Mouse (Mus musculus) small intestine, adult 2 months (tissue): Measurements from ENCODE around the gene Gp1ba. TPM values are rescaled to one million over a fixed set of nuclear protein-coding genes. Genes with fewer than 3 reads are reported as not detected.

Experiments
- H3K27ac ChIP-seq: fragments of 200-500 bp; 2 replicates; pipeline ENCODE4 v1.5.1; 2012; ENCODE audit warnings: low read depth, low read length, control low read depth, inconsistent platforms; ENCODE audit not compliant: insufficient read depth
- H3K27me3 ChIP-seq: fragments of 200-500 bp; 2 replicates; pipeline ENCODE4 v1.6.1; 2012; ENCODE audit warnings: mild to moderate bottlenecking, moderate library complexity, low read length, inconsistent platforms; ENCODE audit not compliant: control insufficient read depth, insufficient read depth
- H3K36me3 ChIP-seq: fragments of 200-500 bp; 2 replicates; pipeline ENCODE4 v1.6.1; 2012; ENCODE audit warnings: mild to moderate bottlenecking, low read length, control low read depth, inconsistent platforms; ENCODE audit not compliant: control insufficient read depth, insufficient read depth
- H3K4me1 ChIP-seq: fragments of 200-500 bp; 2 replicates; pipeline ENCODE4 v1.6.1; 2012; ENCODE audit warnings: low read length, inconsistent platforms, mixed read lengths; ENCODE audit not compliant: control insufficient read depth, insufficient read depth, insufficient read length
- H3K4me3 ChIP-seq: fragments of 200-500 bp; 2 replicates; pipeline ENCODE4 v1.5.1; 2012; ENCODE audit warnings: low read depth, mild to moderate bottlenecking, control low read depth, inconsistent platforms, low read length, moderate library complexity
- CTCF ChIP-seq: fragments of 200-500 bp; IDR thresholded peaks from 2 replicates; pipeline ENCODE4 v1.5.1; 2012; ENCODE audit warnings: low read depth, mild to moderate bottlenecking, control low read depth, inconsistent platforms, low read length, moderate library complexity, mixed read lengths; ENCODE audit not compliant: insufficient replicate concordance, insufficient read length; ENCODE audit errors: extremely low read depth
- POLR2A ChIP-seq: fragments of 200-500 bp; IDR thresholded peaks from 2 replicates; pipeline ENCODE4 v1.6.1; 2012; ENCODE audit warnings: low read depth, mild to moderate bottlenecking, control low read depth, inconsistent platforms, low read length, moderate library complexity
- WGBS: fragments of 180-500 bp; shearing (Covaris S2); methylation state at CpG from one replicate; pipeline ENCODE4 v1.1.7; 2018; 5-methylcytosine and 5-hydroxymethylcytosine counted together
- polyA plus RNA-seq: library from polyadenylated mRNA; depleted of rRNA; stranded (reverse); fragments of >200 nt; gene quantifications from 2 replicates; pipeline ENCODE4 v1.2.3, GENCODE M21; 2012

Gene Gp1ba
- polyA plus RNA-seq, 1 experiment, result 0.04 TPM

DNA sequence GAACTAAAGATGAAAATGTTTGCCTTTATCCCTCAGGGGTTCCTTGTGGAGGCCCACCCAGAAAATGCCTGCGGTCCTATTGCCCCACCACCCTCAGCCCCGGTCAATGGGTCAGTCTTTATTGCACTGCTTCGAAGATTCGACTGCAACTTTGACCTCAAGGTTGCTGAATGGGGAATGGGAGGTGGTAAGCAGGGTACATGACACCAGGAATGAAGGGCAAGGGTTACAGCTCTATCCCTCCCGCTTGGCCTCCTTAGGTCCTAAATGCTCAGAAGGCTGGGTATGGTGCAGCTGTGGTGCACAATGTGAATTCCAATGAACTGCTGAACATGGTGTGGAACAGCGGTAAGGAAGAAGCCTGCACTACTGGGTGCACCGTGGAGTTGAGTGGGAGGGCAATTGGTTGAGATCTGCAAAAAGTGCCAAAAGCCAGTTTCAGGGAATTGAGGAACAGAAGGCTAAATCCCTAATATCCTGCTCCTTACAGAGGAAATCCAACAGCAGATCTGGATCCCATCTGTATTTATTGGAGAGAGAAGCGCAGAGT, 10.3 kb downstream of the Gp1ba start:
- Histone ChIP-seq H3K27me3 (no peaks in the 10 kb centered on the region), H3K36me3 (peaks cover 61% of the 10 kb centered on the region), H3K4me3 (peak overlapping the region; percentile 27), H3K4me1 (peaks cover 23% of the 10 kb centered on the region), H3K27ac (peak overlapping the region; percentile 80)
- 46% methylated on average over 8 of the region's 8 CpGs for WGBS
- no peak for TF ChIP-seq CTCF
- no peak for TF ChIP-seq POLR2A

DNA sequence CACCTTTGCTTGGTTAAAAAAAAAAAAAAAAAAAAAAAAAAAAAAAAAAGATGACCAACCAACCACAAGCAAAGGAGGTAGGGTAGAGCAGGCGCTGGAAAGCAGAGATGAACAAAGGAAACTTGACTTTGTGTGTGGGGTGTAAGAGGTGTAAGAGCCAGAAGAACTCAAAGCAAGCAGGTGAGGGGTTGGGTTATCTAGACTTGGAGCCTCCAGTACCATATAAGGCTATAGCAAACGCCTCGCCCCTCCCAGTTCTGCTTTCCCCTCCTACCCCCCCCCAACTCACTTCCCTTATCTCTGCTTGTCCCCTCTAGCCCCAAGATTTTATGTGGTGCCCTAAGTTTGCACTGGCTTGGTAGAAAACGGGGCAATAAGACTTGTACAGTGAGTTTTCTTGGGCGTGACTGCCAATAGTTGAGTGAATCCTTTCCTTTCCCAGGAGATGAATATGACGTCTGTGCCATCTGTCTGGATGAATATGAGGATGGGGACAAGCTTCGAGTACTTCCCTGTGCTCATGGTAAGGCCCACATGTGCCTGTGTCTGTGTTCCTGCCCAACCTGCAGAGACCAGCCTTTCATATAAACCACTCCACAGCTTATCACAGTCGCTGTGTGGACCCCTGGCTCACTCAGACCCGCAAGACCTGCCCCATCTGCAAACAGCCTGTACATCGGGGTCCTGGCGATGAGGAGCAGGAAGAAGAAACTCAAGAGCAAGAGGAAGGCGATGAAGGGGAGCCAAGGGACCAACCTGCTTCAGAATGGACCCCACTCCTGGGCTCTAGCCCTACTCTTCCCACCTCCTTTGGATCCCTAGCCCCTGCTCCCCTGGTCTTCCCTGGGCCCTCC, 11.6 kb downstream of the Gp1ba start:
- TF ChIP-seq POLR2A (no peak), CTCF (no peak)
- no peaks in the 10 kb centered on the region for H3K27me3 ChIP-seq
- H3K4me3 ChIP-seq, result peak overlapping the region; percentile 45
- H3K36me3 ChIP-seq, result peaks cover 49% of the 10 kb centered on the region
- H3K4me1 ChIP-seq, result peaks cover 23% of the 10 kb centered on the region
- peak overlapping the region; percentile 80 for H3K27ac ChIP-seq
- 35% methylated on average over 12 of the region's 12 CpGs for WGBS

DNA sequence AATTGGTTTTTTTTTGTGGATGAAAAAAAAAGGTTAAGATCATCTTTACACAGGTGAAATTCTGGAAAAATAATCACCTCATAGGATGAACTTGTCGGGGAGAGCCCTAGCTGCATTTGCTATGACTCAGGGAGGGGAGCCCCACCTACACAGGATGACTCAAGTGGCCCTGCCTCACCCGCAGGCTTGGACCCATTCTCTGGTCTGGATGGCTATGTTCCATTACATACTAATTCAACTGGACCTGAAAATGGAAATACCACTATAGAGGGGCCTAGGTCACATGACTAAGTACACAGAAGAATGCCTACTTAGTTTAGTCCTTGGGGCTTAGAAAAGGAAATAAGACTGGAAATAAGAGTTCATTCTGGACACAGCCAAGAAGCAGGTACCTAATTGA, 12.5 kb downstream of the Gp1ba start:
- Histone ChIP-seq H3K27me3 (no peaks in the 10 kb centered on the region), H3K4me1 (peaks cover 18% of the 10 kb centered on the region), H3K36me3 (peaks cover 46% of the 10 kb centered on the region), H3K27ac (peak overlapping the region; percentile 80; the same call in 1 of the 2 replicates), H3K4me3 (no peak overlapping the region)
- 5% methylated on average over 2 of the region's 2 CpGs for WGBS
- TF ChIP-seq CTCF, result no peak
- TF ChIP-seq POLR2A, result peak; percentile 27; the same call in 1 of the 2 replicates

DNA sequence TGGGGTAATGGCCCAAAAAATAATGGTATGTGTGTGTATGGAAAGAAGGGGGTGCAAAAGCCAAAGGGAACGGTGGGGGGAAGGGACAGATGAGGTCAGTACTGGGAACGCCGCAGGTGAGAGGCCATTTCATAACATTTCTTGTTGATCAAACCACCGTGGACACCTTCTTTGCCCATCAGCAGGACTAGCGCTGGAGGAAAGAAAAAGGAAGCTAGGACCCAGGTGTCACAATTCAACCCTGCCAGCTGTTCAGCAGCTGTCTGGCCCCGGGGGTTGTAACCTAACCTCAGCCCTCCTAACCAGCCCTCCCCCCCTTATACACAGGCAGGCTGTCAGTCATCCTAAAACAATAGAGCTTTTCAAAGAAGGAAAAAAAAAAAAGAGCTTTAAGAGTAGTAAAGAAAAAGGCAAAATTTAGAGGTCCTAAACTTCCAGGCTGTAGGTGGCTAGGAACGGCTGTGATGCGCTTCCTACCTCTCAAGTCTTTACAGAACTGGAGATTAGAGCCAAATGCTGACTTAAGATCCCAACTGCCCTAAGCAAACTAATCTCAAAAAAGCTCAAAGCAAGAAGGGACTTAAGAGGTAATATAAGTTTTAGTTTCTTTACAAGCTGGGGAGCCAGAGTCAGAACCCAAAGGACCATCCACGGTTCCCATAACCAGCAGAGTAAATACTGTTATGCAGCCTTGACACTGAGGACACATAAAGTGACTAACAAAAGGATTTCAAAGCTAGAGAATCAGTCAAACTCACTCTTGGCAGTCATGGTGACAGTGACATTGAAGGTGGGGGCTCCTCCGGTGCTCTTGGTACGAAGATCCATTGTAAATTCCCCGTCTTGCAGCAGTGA, 13.3 kb downstream of the Gp1ba start:
- Histone ChIP-seq H3K4me3 (peak overlapping the region; percentile 87), H3K27me3 (no peaks in the 10 kb centered on the region), H3K4me1 (peaks cover 26% of the 10 kb centered on the region), H3K36me3 (peaks cover 46% of the 10 kb centered on the region), H3K27ac (peak overlapping the region; percentile 99)
- 9% methylated on average over 12 of the region's 12 CpGs for WGBS
- TF ChIP-seq CTCF (no peak), POLR2A (no peak)

DNA sequence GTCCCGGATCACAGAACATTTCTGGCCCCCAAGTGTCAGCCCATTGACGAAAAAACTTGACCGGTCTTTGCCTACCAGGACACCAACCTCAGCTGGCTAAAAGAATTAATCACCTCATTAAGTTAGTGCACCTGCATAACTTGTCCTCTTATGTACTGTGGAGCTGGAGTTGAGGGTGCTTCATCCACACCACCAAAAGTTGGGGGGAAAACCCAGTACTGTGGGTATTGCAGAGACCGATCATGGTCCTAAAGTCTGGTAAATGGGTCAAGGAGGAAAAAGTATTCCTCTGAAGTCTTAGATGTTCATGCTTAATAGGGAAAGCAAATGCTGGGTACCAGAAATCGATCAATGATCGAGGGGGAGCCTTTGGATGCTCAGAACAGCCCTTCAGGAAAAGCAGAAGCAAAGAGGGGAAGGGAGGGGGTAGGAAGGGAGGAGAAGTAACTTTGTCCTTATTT, 14.0 kb downstream of the Gp1ba start:
- no peak for TF ChIP-seq CTCF
- no peak for TF ChIP-seq POLR2A
- peak overlapping the region; percentile 99 for H3K27ac ChIP-seq
- H3K36me3 ChIP-seq, result peaks cover 46% of the 10 kb centered on the region
- WGBS, result 2% methylated on average over 6 of the region's 6 CpGs
- H3K4me1 ChIP-seq, result peaks cover 32% of the 10 kb centered on the region
- peak overlapping the region; percentile 87 for H3K4me3 ChIP-seq
- H3K27me3 ChIP-seq, result no peaks in the 10 kb centered on the region

DNA sequence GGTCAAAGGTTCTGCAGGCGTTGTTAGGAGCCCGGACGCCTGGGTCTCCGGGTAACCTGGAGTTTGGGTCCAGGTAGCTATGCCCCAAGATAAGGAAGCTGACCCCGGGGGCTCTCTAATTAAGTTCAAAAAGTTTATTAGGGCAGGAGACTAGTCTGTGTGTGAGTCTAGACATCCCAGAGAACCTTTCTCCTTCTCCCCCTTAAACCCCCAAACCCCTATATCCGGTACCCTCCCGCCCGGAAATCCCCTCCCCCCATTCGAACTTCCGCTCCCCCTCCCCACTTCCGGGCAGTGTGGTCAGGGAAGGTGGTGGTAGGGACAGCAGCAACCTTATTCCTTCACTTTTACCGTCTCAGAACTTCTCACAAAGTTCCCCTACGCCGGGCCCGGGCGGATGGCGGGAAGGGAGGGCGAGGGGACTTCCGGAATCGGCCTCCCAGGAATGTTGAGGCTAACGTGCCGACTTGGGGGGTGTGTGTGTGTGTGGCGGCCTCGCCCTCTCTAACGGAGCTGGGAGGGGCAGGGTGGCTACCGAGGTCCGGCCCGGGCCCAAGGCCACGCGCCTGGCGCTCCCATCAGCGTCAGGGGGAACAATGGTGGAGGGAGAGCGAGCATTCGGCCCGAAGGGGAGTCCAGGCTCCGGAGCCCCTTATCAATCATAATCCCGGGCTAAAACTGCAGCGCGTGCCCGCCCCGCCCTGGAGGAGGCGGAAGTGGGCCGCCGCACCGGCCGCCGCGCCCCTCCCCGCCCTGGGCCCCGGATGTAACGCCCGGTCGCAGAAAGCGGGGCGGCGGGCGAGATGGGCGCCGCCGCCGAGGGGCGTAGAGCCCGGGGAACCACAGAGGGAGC, 14.6 kb downstream of the Gp1ba start:
- H3K4me1 ChIP-seq, result peaks cover 32% of the 10 kb centered on the region
- under 1% methylated on average over 58 of the region's 63 CpGs for WGBS

More for the DNA sequence above, 14.6 kb downstream of the Gp1ba start:
- TF ChIP-seq POLR2A (no peak), CTCF (no peak)
- H3K27me3 ChIP-seq, result no peaks in the 10 kb centered on the region
- H3K36me3 ChIP-seq, result peaks cover 46% of the 10 kb centered on the region
- peak overlapping the region; percentile 99 for H3K27ac ChIP-seq
- peak overlapping the region; percentile 87 for H3K4me3 ChIP-seq
